Mouse (Mus musculus) spleen, postnatal 4 days (tissue): ENCODE results near the gene Padi3.

Source experiments
- DNase-seq, 2 experiments: peaks; one replicate each; pipeline ENCODE4 v3.0.0; 2022; ENCODE audit warnings: low spot score in 2 of 2

Gene Padi3

GRCm38 (mm10) chr4:140815996-140816917, 5.8 kb upstream of the Padi3 start:
- peak in 1 of 2 experiments; percentile 27 for DNase-seq

- DNase-seq: no peak
These were observed 5.0 kb upstream of the Padi3 start for GRCm38 (mm10) chr4:140815496-140815895.

GRCm38 (mm10) chr4:140814241-140815225, 4.1 kb upstream of the Padi3 start:
- peak; percentile 62 to 82 for DNase-seq

- DNase-seq: no peak
These were observed 3.1 kb upstream of the Padi3 start for GRCm38 (mm10) chr4:140813358-140814185.

GRCm38 (mm10) chr4:140812609-140813008, 2.2 kb upstream of the Padi3 start:
- DNase-seq: no peak

- no peak for DNase-seq
These were observed 1.7 kb upstream of the Padi3 start for GRCm38 (mm10) chr4:140812191-140812590.

- DNase-seq: no peak
These were observed 1.3 kb downstream of the Padi3 start for GRCm38 (mm10) chr4:140809118-140809517.

GRCm38 (mm10) chr4:140804601-140805000, 5.8 kb downstream of the Padi3 start:
- no peak for DNase-seq

GRCm38 (mm10) chr4:140801364-140801763, 9.1 kb downstream of the Padi3 start:
- no peak for DNase-seq

GRCm38 (mm10) chr4:140796786-140797185, 13.7 kb downstream of the Padi3 start:
- DNase-seq: no peak

GRCm38 (mm10) chr4:140794678-140795077, 15.8 kb downstream of the Padi3 start:
- no peak for DNase-seq

GRCm38 (mm10) chr4:140793795-140794194, 16.7 kb downstream of the Padi3 start:
- no peak for DNase-seq

GRCm38 (mm10) chr4:140792584-140792983, 17.9 kb downstream of the Padi3 start:
- no peak for DNase-seq

GRCm38 (mm10) chr4:140791071-140791470, 19.4 kb downstream of the Padi3 start:
- no peak for DNase-seq

- DNase-seq: no peak
These were observed 20.5 kb downstream of the Padi3 start for GRCm38 (mm10) chr4:140789983-140790382.

GRCm38 (mm10) chr4:140788983-140789382, 21.5 kb downstream of the Padi3 start:
- DNase-seq: peak; percentile 76 to 92

GRCm38 (mm10) chr4:140788264-140788663, 22.2 kb downstream of the Padi3 start:
- DNase-seq: no peak

GRCm38 (mm10) chr4:140787414-140787813, 23.0 kb downstream of the Padi3 start:
- peak in 1 of 2 experiments; percentile 30 for DNase-seq

GRCm38 (mm10) chr4:140785217-140785616, 25.2 kb downstream of the Padi3 start:
- DNase-seq: no peak

- no peak for DNase-seq
These were observed 26.0 kb downstream of the Padi3 start for GRCm38 (mm10) chr4:140784292-140784945.

- no peak for DNase-seq
These were observed 27.6 kb downstream of the Padi3 start for GRCm38 (mm10) chr4:140782821-140783220.
